Mouse (Mus musculus) myocyte (in vitro differentiated cells): ENCODE measurements at regions not wholly inside any gene's neighbourhood (a gene's known extent, or its start where the extent isn't known, plus 50 kb on each side); places are given as distances from the start of the nearest gene placed in this dataset.

Experiments
- E2F4 ChIP-seq: IDR thresholded peaks from one replicate; pipeline ENCODE4 v1.6.1; 2011; ENCODE audit warnings: mild to moderate bottlenecking, control low read depth, moderate library complexity; ENCODE audit not compliant: insufficient read depth
- MAX ChIP-seq: IDR thresholded peaks from one replicate; pipeline ENCODE4 v1.6.1; 2011; ENCODE audit warnings: low read depth, mild to moderate bottlenecking, control low read depth
- POLR2A ChIP-seq: IDR thresholded peaks from one replicate; pipeline ENCODE4 v1.6.1; 2011; ENCODE audit warnings: low read depth, mild to moderate bottlenecking, control low read depth, moderate library complexity; ENCODE audit not compliant: insufficient read length
- POLR2AphosphoS2 ChIP-seq: IDR thresholded peaks from one replicate; pipeline ENCODE4 v1.6.1; 2011; ENCODE audit warnings: low read depth, control low read depth; ENCODE audit not compliant: insufficient read length
- REST ChIP-seq: IDR thresholded peaks from one replicate; pipeline ENCODE4 v1.6.1; 2011; ENCODE audit warnings: mild to moderate bottlenecking, control low read depth, moderate library complexity; ENCODE audit not compliant: insufficient read depth, insufficient read length
- TCF12 ChIP-seq: IDR thresholded peaks from one replicate; pipeline ENCODE4 v1.6.1; 2011; ENCODE audit warnings: mild to moderate bottlenecking, control low read depth; ENCODE audit not compliant: poor library complexity, insufficient read depth, severe bottlenecking
- USF1 ChIP-seq: IDR thresholded peaks from one replicate; pipeline ENCODE4 v1.6.1; 2011; ENCODE audit warnings: low read depth, mild to moderate bottlenecking, control low read depth, moderate library complexity

GRCm38 (mm10) chr4:84222057-84222717, 452.9 kb downstream of the Bnc2 start:
- TF ChIP-seq POLR2A: no peak
- no peak for TF ChIP-seq E2F4
- TF ChIP-seq TCF12: no peak
- no peak for TF ChIP-seq MAX
- no peak for TF ChIP-seq POLR2AphosphoS2
- no peak for TF ChIP-seq USF1
- TF ChIP-seq REST: no peak
